Mouse (Mus musculus) gastrocnemius, postnatal 36 days (tissue): ENCODE data around the gene Nav3. TPM values are rescaled to one million over a fixed set of nuclear protein-coding genes. Genes with fewer than 3 reads are reported as not detected.

ENCODE experiments used
- DNase-seq, 2 experiments: peaks; one replicate each; pipeline ENCODE4 v3.0.0; 2022
- intact Hi-C: fragments of 180-260 bp; cut with DNase I; formaldehyde crosslinking; loops from one replicate; pipeline ENCODE4 v1.15.1; 2025
- total RNA-seq, 2 experiments: library from RNA; stranded (reverse); gene quantifications; 2 replicates each; pipeline ENCODE4 v1.2.3; 2021

The Nav3 gene
- total RNA-seq, 2 experiments from 2014 or later: 1.4 to 2.6 TPM

DNA sequence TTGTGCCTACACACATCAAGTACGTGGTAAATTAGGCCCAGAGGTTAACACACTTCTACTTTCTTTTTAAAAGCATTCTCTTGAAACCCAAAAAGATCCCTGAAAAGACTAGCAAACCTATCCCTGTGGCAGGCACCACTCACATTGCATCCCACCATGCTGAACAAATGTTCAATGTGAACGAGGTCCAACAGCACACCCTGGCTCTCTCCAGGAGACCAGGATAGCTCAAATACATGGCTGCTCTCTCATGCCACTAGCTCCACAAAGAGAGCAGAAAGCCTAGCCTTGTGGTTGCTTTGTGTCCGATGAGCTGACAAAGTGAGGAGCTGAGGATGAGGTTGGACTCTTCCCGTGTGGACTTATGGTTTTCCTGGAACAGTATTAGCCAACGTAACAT, 249.6 kb downstream of the Nav3 start:
- no peak for DNase-seq
- intact Hi-C loops: no loop called here

DNA sequence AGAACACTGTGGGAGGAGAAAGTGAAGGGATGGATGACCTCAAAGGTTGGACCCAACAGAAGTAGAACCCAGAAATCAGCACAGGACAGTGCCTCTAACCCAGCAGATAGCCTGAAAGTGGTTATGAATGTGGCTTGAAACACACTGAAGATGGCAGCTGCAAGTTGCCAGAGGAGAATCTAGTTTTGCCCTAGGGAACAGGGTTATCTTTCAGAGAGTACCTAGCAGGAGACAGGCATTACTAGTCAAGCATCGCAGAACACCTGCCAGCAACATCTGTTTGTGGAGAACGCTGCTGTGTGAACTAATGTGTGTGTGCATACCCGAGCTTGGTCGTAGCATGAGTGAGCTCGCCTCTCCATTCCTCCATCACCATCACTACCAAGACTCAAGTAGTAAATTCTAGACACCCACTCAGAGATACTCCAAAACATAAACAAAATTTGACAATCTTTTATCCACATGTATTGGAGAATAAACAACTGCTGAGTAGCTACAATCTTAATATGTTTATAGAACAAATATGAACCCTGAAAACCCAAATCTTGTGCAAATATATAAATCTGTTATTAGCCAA, 251.8 kb downstream of the Nav3 start:
- DNase-seq: no peak
- intact Hi-C loops: no loop called here

DNA sequence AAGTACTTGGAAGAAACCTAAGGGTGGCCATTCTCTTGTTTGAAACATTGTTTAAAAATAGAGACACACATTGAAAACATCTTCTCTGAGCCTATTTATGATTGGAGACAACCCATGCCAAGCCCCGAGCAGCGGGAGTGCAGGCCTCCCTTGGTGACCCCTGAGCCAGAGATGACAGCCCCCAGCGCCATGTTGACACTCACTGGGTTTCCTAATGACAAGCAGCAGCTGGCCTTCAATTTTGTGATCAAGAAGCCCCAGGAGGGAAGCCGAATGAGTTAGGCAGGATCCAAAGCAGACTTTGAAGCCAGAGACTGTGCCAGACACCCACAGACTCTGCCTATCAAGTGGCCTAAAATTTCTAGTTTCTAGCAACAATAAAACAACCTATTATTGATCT, 263.1 kb downstream of the Nav3 start:
- DNase-seq: no peak

DNA sequence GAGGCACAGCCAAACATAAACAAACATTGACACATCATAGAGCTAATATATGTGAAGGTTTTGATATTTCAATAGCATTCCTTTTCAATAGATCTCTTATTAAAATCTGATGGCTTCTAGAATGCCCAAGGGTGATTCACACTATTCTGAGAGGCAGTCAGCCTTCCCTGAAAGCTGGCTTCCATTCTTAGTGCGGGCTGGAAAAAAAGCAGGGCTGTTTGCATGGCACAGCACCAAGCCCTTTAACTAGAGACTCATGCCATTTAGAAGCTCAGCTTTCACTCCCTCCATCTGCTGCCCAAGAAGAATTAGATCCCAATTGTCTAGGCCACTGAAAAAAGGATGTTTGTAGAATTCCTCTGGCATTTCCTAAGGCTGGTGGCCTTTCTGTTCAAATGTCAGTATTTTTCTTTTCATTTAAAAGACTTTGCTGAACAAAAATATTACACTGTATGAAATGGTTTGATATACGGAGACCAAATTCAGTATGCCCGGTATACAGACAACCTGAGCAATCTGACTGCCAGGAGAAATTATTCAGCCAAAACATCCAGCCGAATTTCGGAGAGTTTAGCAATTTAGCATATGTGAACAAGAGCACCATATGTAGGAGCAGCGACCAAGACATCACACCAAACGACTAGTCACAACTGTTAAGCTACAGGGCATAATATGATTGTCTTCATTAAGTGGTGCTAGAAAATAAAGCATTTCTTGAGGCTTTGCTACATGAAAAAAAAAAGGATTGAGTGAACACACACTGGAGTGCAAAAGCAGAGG, 263.8 kb downstream of the Nav3 start:
- intact Hi-C loops: no loop called here
- DNase-seq: no peak

More for the DNA sequence above, 263.1 kb downstream of the Nav3 start:
- intact Hi-C loops: no loop called here

DNA sequence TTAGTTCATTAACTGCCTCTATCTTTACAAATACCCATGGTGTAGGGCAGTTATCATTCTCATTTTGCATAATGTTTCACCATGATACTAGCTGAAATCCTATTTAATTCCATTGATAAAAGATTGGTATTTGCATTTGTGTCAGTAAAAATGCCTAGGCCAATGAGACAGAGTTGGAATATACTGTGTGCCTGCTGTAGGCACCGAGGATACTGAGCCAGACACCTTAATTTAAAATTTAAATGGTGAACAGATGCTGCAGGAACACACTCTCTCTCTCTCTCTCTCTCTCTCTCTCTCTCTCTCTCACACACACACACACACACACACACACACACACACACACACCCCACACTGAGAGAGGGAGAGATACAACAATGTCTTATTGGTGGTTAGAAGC, 269.8 kb downstream of the Nav3 start:
- no peak for DNase-seq
- intact Hi-C loops: no loop called here

DNA sequence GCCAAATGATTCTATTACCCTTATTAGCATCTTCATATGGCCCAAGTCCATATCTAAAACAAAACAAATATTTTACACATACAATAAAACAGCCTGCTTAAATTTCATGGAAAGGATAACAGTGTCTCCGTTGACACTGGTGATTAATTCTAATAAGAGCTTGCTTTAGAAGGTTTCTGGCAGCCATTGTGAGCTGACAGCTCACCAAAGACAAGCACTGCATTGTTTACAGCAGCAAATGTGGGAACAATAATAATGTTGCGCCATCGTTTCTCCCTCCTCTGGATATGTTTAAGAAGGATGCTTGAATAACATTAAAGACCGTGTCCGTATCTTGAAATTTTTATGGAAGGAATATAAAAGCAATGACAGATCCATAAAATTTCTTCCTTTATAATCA, 280.1 kb downstream of the Nav3 start:
- intact Hi-C loops: no loop called here
- no peak for DNase-seq

DNA sequence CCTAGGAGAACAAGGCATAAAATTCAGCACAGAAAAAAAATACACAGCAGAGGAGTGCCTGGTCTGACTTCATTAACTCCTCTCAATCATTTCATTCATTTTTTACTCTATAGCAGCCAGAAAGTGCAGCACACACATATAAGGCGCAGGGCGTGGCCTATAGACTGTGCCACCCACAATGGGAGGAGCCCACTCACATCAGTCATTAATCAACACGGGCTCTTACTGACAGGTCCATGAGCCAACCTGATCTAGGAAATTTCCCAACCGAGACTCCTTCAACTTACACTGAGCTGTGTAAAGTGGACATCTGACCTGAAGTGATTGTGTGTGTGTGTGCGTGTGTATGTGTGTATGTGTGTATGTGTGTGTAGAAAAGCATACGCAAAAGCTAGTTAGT, 286.6 kb downstream of the Nav3 start:
- intact Hi-C loops: no loop called here
- DNase-seq: no peak

DNA sequence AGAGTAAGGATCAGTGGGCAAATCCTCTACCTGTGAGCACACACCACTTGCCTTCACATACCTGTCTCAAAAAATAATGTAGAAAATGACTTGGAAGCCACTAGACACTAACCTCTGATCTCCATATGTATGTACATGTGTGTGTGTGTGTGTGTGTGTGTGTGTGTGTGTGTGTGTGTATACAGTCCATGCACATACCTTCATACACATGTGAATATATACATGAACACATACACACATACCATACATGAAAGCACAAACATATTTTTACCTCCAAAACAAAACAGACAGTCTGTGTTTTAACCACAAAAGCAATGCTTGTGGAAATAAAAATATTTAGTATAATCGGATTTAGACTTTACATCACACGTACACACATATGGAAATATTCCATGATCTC, 287.1 kb downstream of the Nav3 start:
- DNase-seq: no peak
- intact Hi-C loops: no loop called here

DNA sequence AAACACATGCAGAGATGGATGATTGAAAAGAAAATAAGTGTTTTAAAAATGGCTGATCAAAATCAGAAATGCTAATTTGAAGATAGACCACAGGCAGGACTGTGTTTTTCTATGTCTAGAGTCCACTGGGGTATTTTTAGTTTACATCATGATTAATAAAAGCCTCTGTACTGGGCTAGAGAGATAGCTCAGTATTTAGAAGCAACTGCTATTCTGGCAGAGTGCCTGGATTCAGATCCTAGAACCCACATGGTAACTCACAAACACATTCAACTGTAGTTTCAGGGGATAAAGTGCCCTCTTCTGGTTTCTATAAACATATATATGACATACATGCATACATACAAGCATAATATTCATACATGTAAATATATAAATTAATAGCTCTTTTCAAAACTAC, 293.4 kb downstream of the Nav3 start:
- DNase-seq: no peak
- intact Hi-C loops: no loop called here

DNA sequence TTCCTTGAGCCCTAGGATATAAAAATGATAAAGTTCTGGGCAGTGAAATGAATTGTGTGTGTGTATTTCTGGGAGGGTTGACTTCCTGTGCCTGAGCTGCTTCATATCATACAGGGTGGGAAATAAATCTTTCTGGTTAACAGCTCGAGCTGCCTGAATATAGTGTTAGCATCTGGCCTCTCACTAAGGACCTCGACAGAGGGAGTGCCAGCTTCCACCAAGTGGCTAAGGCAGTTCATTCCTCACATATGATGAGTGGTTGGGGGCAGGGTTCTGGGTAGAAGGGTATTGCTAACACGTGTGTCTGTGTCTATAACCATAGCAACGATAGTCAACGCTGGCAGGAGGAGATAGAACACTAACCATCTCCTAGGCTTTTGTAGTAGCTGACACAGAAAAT, 295.1 kb downstream of the Nav3 start:
- DNase-seq: no peak
- intact Hi-C loops: no loop called here

DNA sequence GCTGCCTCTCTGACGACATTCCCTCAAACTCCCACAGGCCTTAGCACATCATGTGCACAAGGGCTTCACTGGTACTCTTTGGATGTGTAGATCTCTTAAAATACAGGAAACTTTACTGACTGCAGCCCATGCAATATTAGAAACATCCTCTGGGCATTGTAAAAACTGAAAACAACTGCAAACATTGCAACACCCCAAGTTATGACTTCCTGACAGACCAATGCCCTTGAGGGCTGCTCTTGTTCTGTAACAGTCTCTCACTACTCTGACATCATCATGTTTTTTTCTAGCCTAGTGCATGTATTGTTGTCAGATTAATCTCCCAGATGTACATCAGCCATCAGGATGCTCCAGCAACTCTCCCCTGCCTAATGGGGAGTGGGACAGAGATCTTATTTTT, 296.5 kb downstream of the Nav3 start:
- DNase-seq: no peak
- intact Hi-C loops: no loop called here

DNA sequence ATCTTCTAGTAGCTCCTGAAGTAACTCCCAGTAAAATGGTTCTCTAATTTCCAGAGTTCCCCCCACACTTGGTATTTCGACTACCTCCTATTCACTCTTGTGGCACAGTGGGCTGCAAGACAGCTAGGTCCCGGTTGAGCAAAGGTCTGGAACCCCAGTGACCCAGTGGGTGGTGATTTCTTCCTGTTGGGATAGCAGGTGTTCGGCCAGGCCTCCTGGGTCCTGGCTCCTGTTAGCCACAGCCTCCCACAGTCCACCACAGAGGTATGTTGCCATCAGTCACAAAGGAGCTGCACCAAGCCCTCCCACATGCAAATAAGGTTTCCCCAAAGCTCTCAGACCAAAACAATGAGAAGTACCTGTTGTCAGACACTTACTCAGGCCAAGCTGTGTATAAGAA, 297.9 kb downstream of the Nav3 start:
- intact Hi-C loops: no loop called here
- DNase-seq: no peak

DNA sequence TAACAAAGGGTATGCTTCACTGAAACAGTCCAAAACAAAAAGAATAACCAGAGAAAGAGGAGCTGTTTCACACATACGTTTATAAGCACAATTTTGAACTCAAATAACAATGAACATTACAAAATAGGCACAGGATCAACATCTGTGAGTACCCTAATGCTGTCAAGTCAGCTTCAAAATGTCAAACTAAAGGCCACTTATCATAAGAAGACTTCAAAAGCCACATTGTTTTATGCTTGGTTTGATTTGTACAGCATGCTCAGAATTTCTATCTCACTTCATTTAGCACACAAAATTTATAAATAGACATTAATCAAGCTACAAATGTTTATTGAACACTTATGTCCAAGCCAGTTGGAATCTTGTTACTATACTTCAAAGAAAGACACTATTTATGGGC, 299.6 kb downstream of the Nav3 start:
- intact Hi-C loops: no loop called here
- DNase-seq: no peak

DNA sequence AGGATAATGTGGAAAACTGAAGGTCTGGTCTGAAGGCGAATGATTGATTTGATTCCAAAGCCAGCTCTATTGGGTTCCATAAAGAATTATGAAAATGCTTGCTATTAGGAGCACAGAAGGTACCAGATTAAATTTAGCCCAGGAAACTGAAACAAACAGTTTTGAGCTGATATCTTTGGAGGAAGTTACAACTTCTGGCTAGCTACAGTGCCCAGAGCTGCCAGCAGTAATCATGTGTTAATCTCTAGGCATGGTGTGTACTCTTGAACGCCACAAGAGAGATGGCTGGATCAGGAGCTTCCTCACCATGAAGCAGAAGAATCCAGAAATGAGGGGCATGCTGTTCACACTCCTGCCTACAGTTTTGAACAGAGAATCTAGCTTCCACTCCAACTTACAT, 300.5 kb downstream of the Nav3 start:
- intact Hi-C loops: no loop called here
- no peak for DNase-seq

DNA sequence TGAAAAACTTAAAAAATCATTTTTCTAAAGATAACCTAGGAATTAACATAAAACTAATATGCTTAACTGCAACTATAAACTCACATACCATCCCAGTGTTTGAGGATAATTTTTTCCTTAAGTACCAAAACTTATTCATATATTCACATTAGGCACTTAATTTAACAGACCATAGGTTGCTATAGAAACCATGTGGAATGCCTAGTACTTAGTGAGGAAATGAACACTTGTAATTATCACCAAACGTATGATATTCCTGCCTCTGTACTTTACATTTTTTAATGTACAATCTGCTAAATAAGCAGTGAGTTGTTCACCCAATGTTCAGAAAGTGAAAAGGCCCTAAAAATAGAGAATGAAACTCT, 301.1 kb downstream of the Nav3 start:
- DNase-seq: no peak
- intact Hi-C loops: no loop called here

DNA sequence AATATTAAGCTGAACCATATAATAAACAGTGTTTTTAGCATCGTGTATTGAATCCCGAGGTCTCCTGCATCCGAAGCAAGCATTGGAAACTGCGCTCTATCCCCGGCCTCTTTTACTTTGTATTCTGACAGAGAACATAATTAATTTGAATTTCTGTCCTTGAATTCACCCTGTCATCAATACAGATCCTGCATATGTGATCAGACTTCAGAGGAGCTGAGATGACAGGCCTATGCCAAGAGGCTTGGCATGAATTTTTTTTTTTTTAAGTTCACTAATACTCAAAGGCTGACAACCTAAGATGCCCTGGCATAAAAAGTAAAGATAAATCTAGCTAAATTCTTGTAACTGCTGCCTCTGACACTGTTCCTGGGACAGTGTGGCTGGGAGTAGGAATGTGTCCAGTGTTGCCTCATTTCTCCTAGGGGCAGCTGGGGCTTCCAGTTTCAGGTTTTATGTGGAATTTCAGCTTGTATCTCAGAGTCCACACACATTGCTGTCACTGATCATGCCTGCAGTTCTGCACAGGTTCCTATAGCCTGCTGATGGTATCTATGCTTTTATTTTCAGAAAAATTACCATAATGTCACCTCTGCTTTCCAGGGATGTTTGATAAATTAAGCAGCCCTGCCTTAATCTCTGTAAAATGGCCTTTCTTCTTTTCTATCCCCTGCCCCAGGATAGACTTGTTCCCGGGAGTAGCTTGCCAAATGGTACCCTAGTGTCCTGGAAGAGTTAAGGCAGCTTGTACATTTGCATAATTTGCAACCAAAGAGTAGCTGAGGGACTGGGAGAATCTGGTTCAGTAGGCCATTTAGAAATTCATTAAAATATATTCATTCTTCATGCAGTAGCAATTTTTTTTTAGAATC, 301.8 kb downstream of the Nav3 start:
- DNase-seq: no peak
- intact Hi-C loops: no loop called here

DNA sequence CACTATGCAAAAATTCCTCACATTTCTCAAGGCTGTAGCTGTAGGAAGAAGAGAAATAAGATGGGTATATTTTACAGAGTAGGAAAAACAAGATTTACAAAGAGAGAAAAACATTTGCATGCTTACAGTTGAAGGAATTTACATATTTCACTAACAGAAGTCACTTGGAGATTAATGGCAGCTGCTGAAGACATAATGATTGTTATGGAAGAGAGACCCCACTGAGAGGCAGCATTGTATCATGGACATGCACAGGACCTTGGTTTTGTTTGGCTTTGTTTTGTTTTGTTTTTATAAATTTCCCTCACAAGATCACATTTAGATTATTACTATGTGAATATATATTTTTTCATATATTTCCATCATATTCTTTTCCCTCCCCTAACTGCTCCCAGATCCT, 335.4 kb downstream of the Nav3 start:
- intact Hi-C loops: no loop called here

DNA sequence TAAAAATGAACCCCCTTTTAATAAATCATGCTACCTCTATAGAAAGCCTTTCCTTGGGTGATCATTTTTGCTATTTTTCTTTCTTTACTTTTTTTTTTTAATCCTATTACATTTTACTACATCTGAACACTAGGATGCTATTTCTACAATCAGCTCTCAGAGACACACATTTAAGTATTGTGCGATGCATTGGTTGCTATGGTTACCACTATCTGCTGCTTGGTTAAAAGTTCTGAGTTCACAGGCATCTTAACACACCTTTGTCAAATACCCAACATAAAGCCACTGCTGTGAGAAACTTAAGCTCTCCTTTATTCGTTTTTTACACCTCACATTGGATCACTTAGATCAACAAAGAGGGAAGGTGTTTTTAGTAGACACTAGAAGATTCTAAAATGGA, 338.7 kb downstream of the Nav3 start:
- intact Hi-C loops: no loop called here
- no peak for DNase-seq

More for the DNA sequence above, 335.4 kb downstream of the Nav3 start:
- no peak for DNase-seq

DNA sequence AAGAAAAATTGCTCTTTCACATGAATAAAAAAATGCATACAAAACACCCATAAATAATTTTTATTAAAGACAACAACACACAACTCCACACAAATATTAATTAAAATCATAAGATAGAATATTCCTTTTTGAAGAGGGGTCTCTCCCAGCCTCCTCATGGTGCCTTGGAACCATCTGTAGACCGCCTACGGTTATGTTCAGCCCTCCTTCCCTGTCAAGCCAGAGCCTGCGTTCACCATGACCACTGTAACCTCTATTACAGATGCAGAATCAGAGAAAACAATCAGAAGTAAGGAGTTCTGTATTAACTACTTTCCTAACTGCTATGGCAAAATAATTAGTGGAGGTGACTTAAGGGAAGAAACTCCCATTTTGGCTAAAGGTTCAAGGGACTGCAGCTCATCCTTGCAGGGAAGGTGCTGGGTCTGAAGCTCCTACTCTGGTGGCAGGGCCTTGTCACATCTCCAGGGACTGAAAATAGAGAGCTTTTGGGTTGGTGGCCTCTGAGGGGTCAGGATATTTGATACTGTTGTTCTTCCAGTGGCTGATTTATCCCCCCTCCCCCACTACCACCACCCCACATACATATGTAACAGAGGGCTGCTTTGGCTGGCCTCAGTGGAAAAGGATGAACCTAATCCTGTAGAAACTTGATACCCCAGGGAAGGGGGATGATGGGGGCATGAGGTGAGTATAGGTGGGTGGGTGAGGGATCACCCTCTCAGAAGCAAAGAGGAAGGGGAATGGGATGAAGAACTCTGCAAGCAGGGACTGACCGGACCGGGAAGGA, 343.1 kb downstream of the Nav3 start:
- intact Hi-C loops: no loop called here
- DNase-seq: no peak

DNA sequence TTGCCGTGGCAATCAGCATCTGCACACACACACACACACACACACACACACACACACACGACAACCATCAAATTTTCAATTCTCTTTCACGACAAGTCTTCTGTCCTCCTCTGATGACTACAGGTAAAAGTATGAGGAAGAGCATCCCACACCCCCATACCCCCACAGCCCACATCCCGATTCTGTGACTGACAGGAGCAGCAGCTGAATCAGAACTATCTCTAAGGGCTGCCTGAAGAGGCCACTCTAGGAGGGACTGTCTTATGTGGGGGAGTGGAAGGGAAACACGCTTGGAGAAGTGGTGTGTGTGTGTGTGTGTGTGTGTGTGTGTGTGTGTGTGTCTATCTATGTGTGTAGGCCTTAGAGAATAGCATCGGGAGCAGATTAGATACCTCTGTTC, 352.7 kb downstream of the Nav3 start:
- no peak for DNase-seq
- intact Hi-C loops: no loop called here

DNA sequence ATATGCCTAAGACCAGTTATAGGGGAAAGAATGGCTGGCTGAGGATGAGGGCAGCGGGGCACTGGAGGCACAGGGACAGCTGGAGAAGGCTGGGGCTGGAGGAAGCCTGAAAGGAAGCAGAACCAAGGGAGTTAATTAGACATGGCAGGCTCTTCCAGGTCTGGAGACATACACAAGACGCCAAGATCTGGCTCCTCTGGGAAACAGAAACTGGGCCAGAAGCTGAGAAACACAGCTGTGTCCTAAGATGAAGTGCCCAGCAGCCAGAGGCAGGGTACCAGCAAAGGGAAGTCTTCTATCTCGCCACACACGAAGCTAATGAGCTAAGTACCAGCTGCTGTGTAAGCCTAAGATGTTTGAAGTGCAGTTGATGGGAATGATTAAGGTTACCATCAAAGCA, 353.8 kb downstream of the Nav3 start:
- intact Hi-C loops: no loop called here
- DNase-seq: peak; percentile 8 to 14
